Comparison of ENCODE assay signal across 12 mouse cellular contexts in genomic region chr15:8896391-8896790, GRCm38 (mm10).
DNase-seq lines count a peak whose midpoint lies in the region; ATAC-seq lines count a peak whose summit lies in the region.
"Had no signal": no experiment of that assay in that cellular context is flagged by ENCODE, and none has a peak within 500 bp of the region (broad histone marks: within the 10 kb centered on the region; RNA-seq: fewer than 3 reads in every experiment).

No protein-coding gene starts in this region.

- no peaks in the 10 kb centered on the region for H3K4me1 ChIP-seq in hindbrain, embryonic 16.5 days (ENCODE audit: control insufficient read depth, insufficient read depth, low read depth, low read length)
- H3K4me1 ChIP-seq in hindbrain, embryonic 11.5 days (replicated peaks; ENCODE audit: control insufficient read depth, insufficient read depth, low read length) = no peaks in the 10 kb centered on the region
- H3K4me1 ChIP-seq: heart, embryonic 13.5 days had no signal

- H3K27me3 ChIP-seq in hindbrain, embryonic 16.5 days (replicated peaks; ENCODE audit: control insufficient read depth, insufficient read depth, low read length) = no peaks in the 10 kb centered on the region
- H3K27me3 ChIP-seq in hindbrain, embryonic 11.5 days (ENCODE audit: control insufficient read depth, insufficient read depth, low read length) = no peaks in the 10 kb centered on the region
- H3K27me3 ChIP-seq: CH12.LX; heart, embryonic 13.5 days had no signal

- no peak overlapping the region for H3K4me2 ChIP-seq in hindbrain, embryonic 16.5 days (ENCODE audit: low read length)
- H3K4me2 ChIP-seq in hindbrain, embryonic 11.5 days (replicated peaks; ENCODE audit: low read depth, low read length) = no peak overlapping the region
- H3K4me2 ChIP-seq: heart, embryonic 13.5 days; midbrain, embryonic 11.5 days had no signal

- WGBS in hindbrain, embryonic 16.5 days = 52% methylated on average over 12 of the region's 12 CpGs
- 81% methylated on average over 12 of the region's 12 CpGs for WGBS in hindbrain, embryonic 11.5 days

- peak; percentile 79 for ATAC-seq in hindbrain, embryonic 16.5 days
- ATAC-seq in hindbrain, embryonic 11.5 days (ENCODE audit: low FRiP score) = no peak
- ATAC-seq in CD4-positive, CD25-positive, alpha-beta regulatory T cell, adult 4 months = no peak

- no peak overlapping the region for H3K27ac ChIP-seq in hindbrain, embryonic 16.5 days (ENCODE audit: low read depth, low read length)
- no peak overlapping the region for H3K27ac ChIP-seq in hindbrain, embryonic 11.5 days (ENCODE audit: low read depth, low read length)
- H3K27ac ChIP-seq: heart, embryonic 13.5 days had no signal

- no peaks in the 10 kb centered on the region for H3K36me3 ChIP-seq in hindbrain, embryonic 16.5 days (ENCODE audit: control insufficient read depth, insufficient read depth, low read length)
- H3K36me3 ChIP-seq in hindbrain, embryonic 11.5 days (ENCODE audit: control insufficient read depth, insufficient read depth, low read length) = no peaks in the 10 kb centered on the region
- H3K36me3 ChIP-seq: heart, embryonic 13.5 days had no signal

- H3K9me3 ChIP-seq in hindbrain, embryonic 16.5 days (ENCODE audit: control insufficient read depth, low read length) = no peaks in the 10 kb centered on the region
- no peaks in the 10 kb centered on the region for H3K9me3 ChIP-seq in hindbrain, embryonic 11.5 days (ENCODE audit: control insufficient read depth, low read length)
- H3K9me3 ChIP-seq: heart, embryonic 13.5 days had no signal

- H3K9ac ChIP-seq in hindbrain, embryonic 16.5 days (ENCODE audit: low read depth, low read length) = no peak overlapping the region
- no peak overlapping the region for H3K9ac ChIP-seq in hindbrain, embryonic 11.5 days (ENCODE audit: low read depth, low read length)
- H3K9ac ChIP-seq: heart, embryonic 13.5 days had no signal

- intact Hi-C loops in gastrocnemius, postnatal 36 days (cut with DNase I) = no loop called here

- no peak for DNase-seq in hindbrain, embryonic 11.5 days (ENCODE audit: low spot score)
- peak; percentile 81 to 87 for DNase-seq in cerebellum, postnatal 14 days
- DNase-seq in gastrocnemius, postnatal 36 days = peak; percentile 16
- DNase-seq in right cerebral cortex, adult 2 months (ENCODE audit: low spot score in 2 of 2) = peak; percentile 24 to 31
- DNase-seq in urinary bladder, postnatal 10 days (ENCODE audit: low spot score) = no peak
- DNase-seq in heart, adult 8-10 months (ENCODE audit: low spot score) = no peak
- DNase-seq: kidney, postnatal 4 days had no signal

- H3K4me3 ChIP-seq in hindbrain, embryonic 16.5 days (ENCODE audit: low read length) = no peak overlapping the region
- H3K4me3 ChIP-seq in hindbrain, embryonic 11.5 days (ENCODE audit: low read depth, low read length) = no peak overlapping the region
- H3K4me3 ChIP-seq: heart, embryonic 13.5 days had no signal

Comparison
In these comparisons a context has a peak if more than half of its experiments do, and no peak if none do; other contexts are left out.
1. DNase-seq: peak in cerebellum, postnatal 14 days (2 of 2), gastrocnemius, postnatal 36 days (2 of 2) and right cerebral cortex, adult 2 months (2 of 2); none in hindbrain, embryonic 11.5 days (single experiment), urinary bladder, postnatal 10 days (single experiment) and heart, adult 8-10 months (single experiment).